Mouse (Mus musculus): ENCODE data around the gene Vcl.

DNA sequence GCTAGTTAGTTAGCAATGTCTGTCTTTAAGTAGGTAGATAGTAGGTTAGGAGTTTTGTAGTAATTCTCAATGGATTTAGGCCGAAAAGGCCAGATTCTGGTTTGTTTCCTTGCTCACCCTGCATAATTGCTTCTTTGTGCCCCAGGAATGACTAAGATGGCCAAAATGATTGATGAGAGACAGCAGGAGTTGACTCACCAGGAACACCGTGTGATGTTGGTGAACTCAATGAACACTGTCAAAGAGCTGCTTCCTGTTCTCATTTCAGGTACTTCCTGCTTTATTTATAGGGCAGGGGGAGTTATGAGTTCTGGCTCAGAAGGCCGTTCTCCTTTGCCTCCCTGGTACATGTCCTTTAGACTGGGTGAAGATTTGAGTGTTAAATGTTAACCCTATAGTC lies 56.3 kb downstream of the Vcl start:
- TF ChIP-seq CTCF (conservative IDR thresholded peaks at IDR 0.05 in 1 of 2, IDR thresholded peaks at IDR 0.05 in 1 of 2; ENCODE audit: low read depth in 2 of 2, low read length in 2 of 2) (no peak), EP300 (IDR thresholded peaks at IDR 0.05; ENCODE audit: low read length) (no peak), POLR2AphosphoS2 (IDR thresholded peaks at IDR 0.05; ENCODE audit: low read depth, low read length) (no peak), CHD2 (IDR thresholded peaks at IDR 0.05; ENCODE audit: low read length) (no peak)

Data from CH12.LX (cell line).